Mouse (Mus musculus) telencephalon, adult 2 months (tissue): ENCODE measurements around the gene Fam187b.

Source experiments
- DNase-seq: peaks from one replicate; pipeline ENCODE4 v3.0.0-alpha.2; 2011; ENCODE audit warnings: low read depth, low spot score

The Fam187b gene

GRCm38 (mm10) chr7:30958109-30958865, 15.3 kb upstream of the Fam187b start:
- no peak for DNase-seq

GRCm38 (mm10) chr7:30958866-30959487, 14.6 kb upstream of the Fam187b start:
- DNase-seq = no peak

- no peak for DNase-seq
These were observed 13.7 kb upstream of the Fam187b start for GRCm38 (mm10) chr7:30959786-30960349.

- no peak for DNase-seq
These were observed 10.7 kb upstream of the Fam187b start for GRCm38 (mm10) chr7:30962862-30963261.

GRCm38 (mm10) chr7:30964366-30964765, 9.2 kb upstream of the Fam187b start:
- no peak for DNase-seq

GRCm38 (mm10) chr7:30965677-30966076, 7.9 kb upstream of the Fam187b start:
- DNase-seq = no peak

- DNase-seq = no peak
These were observed 6.9 kb upstream of the Fam187b start for GRCm38 (mm10) chr7:30966657-30967056.

GRCm38 (mm10) chr7:30968611-30969010, 5.0 kb upstream of the Fam187b start:
- no peak for DNase-seq

- DNase-seq = no peak
These were observed 4.4 kb upstream of the Fam187b start for GRCm38 (mm10) chr7:30969174-30969573.

- no peak for DNase-seq
These were observed 1.7 kb upstream of the Fam187b start for GRCm38 (mm10) chr7:30971901-30972300.

GRCm38 (mm10) chr7:30972426-30973250, 952 bp upstream of the Fam187b start:
- no peak for DNase-seq

- DNase-seq = no peak
These were observed 414 bp upstream of the Fam187b start, which contains the start of gene Lsr for GRCm38 (mm10) chr7:30973251-30973500. Gene Lsr (minus strand): TSS chr7:30973464.

- no peak for DNase-seq
These were observed 8.1 kb downstream of the Fam187b start for GRCm38 (mm10) chr7:30981703-30982102.

GRCm38 (mm10) chr7:30985357-30985756, 11.8 kb downstream of the Fam187b start:
- DNase-seq = no peak

- no peak for DNase-seq
These were observed 15.1 kb downstream of the Fam187b start for GRCm38 (mm10) chr7:30988519-30989162.

GRCm38 (mm10) chr7:30992148-30992547, 18.6 kb downstream of the Fam187b start:
- no peak for DNase-seq

GRCm38 (mm10) chr7:30993986-30994385, 20.4 kb downstream of the Fam187b start:
- DNase-seq = no peak

- DNase-seq = no peak
These were observed 22.9 kb downstream of the Fam187b start for GRCm38 (mm10) chr7:30996491-30996890.

- peak; percentile 31 for DNase-seq
These were observed 27.0 kb downstream of the Fam187b start for GRCm38 (mm10) chr7:31000505-31001020.

GRCm38 (mm10) chr7:31002650-31003049, 29.1 kb downstream of the Fam187b start:
- DNase-seq = no peak

- DNase-seq = no peak
These were observed 34.2 kb downstream of the Fam187b start for GRCm38 (mm10) chr7:31007775-31008174.
